Mouse (Mus musculus) midbrain, embryonic 12.5 days (tissue): ENCODE results near the gene Mfap5. TPM values are rescaled to one million over a fixed set of nuclear protein-coding genes. Genes with fewer than 3 reads are reported as not detected.
"Not testable (repeated sequence)": the region's sequence is repeated elsewhere in the genome, so short reads cannot be mapped to it uniquely, and the experiment has no call there.

Experiments used
- ATAC-seq: fragments of 200-750 bp; cut with Nextera tagmentation; 2 replicates; pipeline ENCODE4 v1.8.0; 2017; ENCODE audit warnings: low read depth, moderate TSS enrichment, moderate library complexity; ENCODE audit not compliant: low FRiP score
- H3K27ac ChIP-seq: fragments of 300-500 bp; sonication (generic); replicated peaks from 2 replicates; pipeline ENCODE4 v1.5.1; 2016; ENCODE audit warnings: mild to moderate bottlenecking
- H3K27me3 ChIP-seq: fragments of 300-500 bp; sonication (generic); 2 replicates; pipeline ENCODE4 v1.6.1; 2016; ENCODE audit warnings: mild to moderate bottlenecking
- H3K36me3 ChIP-seq: fragments of 300-500 bp; sonication (generic); 2 replicates; pipeline ENCODE4 v1.6.1; 2016
- H3K4me1 ChIP-seq: fragments of 300-500 bp; sonication (generic); 2 replicates; pipeline ENCODE4 v1.6.1; 2016
- H3K4me2 ChIP-seq: fragments of 300-500 bp; sonication (generic); replicated peaks from 2 replicates; pipeline ENCODE4 v1.6.1; 2016; ENCODE audit warnings: mild to moderate bottlenecking, moderate library complexity
- H3K4me3 ChIP-seq: fragments of 300-500 bp; sonication (generic); 2 replicates; pipeline ENCODE4 v1.5.1; 2016; ENCODE audit warnings: mild to moderate bottlenecking
- H3K9ac ChIP-seq: fragments of 300-500 bp; sonication (generic); replicated peaks from 2 replicates; pipeline ENCODE4 v1.6.1; 2016; ENCODE audit warnings: mild to moderate bottlenecking, moderate library complexity
- H3K9me3 ChIP-seq: fragments of 300-500 bp; sonication (generic); 2 replicates; pipeline ENCODE4 v1.6.1; 2016; ENCODE audit warnings: mild to moderate bottlenecking
- WGBS: fragments of 180-500 bp; shearing (Covaris S2); methylation state at CpG from one replicate; pipeline ENCODE4 v1.1.7; 2016; 5-methylcytosine and 5-hydroxymethylcytosine counted together
- polyA plus RNA-seq: library from polyadenylated mRNA; unstranded; fragments of >200 nt; fragmentation: Nextera tagmentation; extraction: Ambion mirVana; gene quantifications from 2 replicates; pipeline ENCODE4 v1.2.1, GENCODE M21; 2016

Gene Mfap5
- 1.0 and 2.0 TPM in 2 replicates for polyA plus RNA-seq

DNA sequence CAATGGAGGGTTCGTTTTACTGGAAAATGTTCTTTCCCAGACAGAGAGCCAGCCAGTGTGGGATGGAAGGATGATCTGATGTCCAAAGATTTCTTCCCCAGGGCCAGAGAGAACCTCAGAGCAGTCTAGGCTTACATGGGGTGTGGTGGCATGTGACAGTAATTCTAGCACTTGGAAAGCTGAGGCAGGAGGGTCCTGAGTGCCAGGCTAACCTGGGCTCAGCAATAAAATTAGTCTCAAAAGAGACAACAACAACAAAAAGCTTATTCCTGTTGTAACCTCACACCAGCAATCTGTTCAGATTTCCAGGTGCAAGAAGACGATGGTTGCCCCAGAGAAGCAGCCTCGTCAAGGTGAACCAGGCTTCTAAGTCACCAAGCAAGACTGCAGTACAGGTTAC is at the start of gene Mfap5:
TSS of gene Mfap5 (plus strand) at position 301 of the 400 bp plus-strand sequence.
- Histone ChIP-seq H3K9me3 (no peaks in the 10 kb centered on the region), H3K4me3 (no peak within 1 kb of the TSS), H3K27me3 (no peaks in the 10 kb centered on the region), H3K36me3 (no peaks in the 10 kb centered on the region), H3K4me1 (no peaks in the 10 kb centered on the region), H3K27ac (no peak within 1 kb of the TSS), H3K9ac (no peak within 1 kb of the TSS), H3K4me2 (no peak within 1 kb of the TSS)
- no peak for ATAC-seq
- 93% methylated on average over 3 of the region's 3 CpGs for WGBS

DNA sequence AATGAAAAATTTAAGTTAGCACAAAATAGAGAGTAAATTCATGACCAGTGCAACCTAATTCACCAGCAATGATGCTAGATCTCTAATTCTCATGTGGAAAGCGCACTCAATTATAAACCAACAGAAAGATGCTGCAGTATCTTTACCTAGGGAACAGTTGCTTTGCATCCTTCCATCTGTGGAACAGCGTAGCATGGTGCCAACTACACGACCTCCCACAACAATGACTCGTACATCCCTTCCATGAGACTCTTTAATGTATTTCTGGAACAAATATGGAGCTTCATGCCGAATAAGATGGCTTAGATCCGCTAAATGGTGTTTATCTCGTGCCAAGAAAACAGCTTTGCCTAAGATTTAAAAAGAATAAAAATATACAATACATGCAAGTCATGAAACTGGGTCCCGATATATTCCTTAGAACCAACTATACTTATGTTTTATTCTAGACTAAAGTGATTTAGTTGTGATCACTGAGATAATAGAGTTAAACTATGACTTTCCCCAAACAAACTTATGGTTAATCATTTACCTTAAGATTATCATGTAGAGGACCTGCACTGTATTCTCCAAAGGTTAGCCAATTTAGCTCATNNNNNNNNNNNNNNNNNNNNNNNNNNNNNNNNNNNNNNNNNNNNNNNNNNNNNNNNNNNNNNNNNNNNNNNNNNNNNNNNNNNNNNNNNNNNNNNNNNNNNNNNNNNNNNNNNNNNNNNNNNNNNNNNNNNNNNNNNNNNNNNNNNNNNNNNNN is 46.5 kb upstream of the Mfap5 start:
- H3K36me3 ChIP-seq: peaks cover 65% of the 10 kb centered on the region
- no peaks in the 10 kb centered on the region for H3K9me3 ChIP-seq
- ATAC-seq: no peak
- no peaks in the 10 kb centered on the region for H3K27me3 ChIP-seq
- no peak overlapping the region for H3K4me3 ChIP-seq
- H3K4me2 ChIP-seq: no peak overlapping the region
- 92% methylated on average over 8 of the region's 8 CpGs for WGBS
- no peak overlapping the region for H3K27ac ChIP-seq
- no peak overlapping the region for H3K9ac ChIP-seq
- no peaks in the 10 kb centered on the region for H3K4me1 ChIP-seq

DNA sequence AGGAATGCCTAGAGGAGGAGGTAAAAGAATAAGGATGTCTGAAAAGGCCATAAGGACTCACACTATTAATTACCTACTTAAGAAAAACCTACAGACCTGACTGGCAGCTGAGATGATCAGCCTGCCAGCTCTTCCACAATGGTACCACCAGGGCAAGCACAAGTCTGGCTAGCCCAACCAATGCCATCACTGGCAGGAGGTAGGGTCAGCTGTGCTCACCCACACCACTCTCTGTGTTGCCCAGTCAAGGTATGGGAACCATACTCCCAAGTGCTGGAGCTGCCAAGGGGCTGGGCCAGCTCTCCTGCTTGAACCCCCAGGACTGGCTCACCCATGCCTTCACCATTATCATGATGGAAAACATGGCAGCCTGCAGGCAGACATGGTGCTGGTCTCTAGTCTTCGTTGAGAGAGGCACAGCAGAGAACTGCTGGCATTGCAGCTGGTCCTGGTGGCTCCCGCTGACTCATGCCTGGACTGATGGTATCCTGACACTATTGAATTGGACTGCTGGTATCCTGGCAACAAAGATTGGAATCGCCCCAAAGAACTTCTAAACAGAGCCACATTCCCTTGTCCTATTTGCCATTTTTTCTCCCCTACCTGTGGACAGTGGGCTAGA is 39.4 kb upstream of the Mfap5 start:
- ATAC-seq: no peak
- peaks cover 73% of the 10 kb centered on the region for H3K36me3 ChIP-seq

DNA sequence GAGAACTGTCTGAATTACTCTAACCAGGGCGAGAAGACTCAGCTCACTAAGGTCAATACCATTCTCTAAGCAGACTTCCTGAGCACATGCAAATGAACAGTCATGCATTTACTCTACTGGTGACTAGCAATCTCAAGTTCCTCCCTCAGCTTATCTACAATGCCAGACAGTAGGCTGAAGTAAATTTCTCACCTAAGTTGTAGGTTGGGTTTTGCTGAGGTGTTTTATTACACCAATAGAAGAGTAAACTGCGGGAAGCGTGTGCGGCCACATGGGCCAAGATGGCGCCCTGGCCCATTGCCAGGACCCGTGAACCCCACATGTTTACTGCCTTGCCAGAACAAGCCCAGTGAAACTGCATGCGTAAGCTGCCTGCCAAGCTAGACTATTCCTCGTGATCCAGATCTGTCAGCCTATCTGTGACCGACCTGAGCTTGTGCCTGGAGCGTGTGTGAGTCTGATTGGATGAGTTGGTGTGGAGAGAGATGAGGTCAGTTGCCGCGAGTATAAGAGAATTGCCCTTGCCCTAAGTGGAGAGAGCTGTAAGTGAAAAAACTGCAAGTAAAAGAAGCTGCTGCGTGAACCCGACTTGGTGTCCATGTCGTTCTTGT is 36.5 kb upstream of the Mfap5 start:
- H3K4me1 ChIP-seq: no peaks in the 10 kb centered on the region
- H3K9me3 ChIP-seq: no peaks in the 10 kb centered on the region
- no peak overlapping the region for H3K27ac ChIP-seq
- H3K9ac ChIP-seq: no peak overlapping the region
- no peak overlapping the region for H3K4me3 ChIP-seq
- H3K4me2 ChIP-seq: no peak overlapping the region
- H3K36me3 ChIP-seq: peaks cover 70% of the 10 kb centered on the region
- no peaks in the 10 kb centered on the region for H3K27me3 ChIP-seq
- 97% methylated on average over 15 of the region's 15 CpGs for WGBS
- ATAC-seq: no peak

More for the DNA sequence above, 39.4 kb upstream of the Mfap5 start:
- Histone ChIP-seq H3K4me1 (no peaks in the 10 kb centered on the region), H3K27ac (no peak overlapping the region), H3K4me3 (no peak overlapping the region), H3K9me3 (no peaks in the 10 kb centered on the region), H3K4me2 (no peak overlapping the region), H3K9ac (no peak overlapping the region), H3K27me3 (no peaks in the 10 kb centered on the region)
- 78% methylated on average over 3 of the region's 3 CpGs for WGBS

DNA sequence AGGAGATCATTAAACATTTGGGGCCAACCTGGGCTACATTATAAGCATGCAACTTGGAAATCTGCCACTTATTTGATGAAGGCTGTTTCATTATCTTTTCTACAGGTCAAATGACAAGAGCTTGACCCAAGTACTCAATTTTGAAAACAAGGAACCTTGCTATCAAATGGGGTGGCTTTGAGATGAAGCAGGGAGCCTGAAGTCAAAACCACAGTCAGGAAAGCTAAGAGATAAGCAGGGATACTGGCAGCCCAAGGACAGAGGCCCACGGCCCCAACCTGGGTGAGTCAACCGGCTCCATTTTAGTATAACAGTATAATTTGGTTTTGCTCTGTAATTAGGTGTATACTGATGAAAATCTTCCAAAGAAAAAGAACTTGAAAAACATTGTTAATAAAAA is 35.4 kb upstream of the Mfap5 start:
- peaks cover 62% of the 10 kb centered on the region for H3K36me3 ChIP-seq
- H3K9me3 ChIP-seq: no peaks in the 10 kb centered on the region
- H3K9ac ChIP-seq: no peak overlapping the region
- H3K4me2 ChIP-seq: no peak overlapping the region
- H3K27me3 ChIP-seq: no peaks in the 10 kb centered on the region
- no peak for ATAC-seq
- no peak overlapping the region for H3K4me3 ChIP-seq
- 96% methylated on average over 2 of the region's 2 CpGs for WGBS
- no peaks in the 10 kb centered on the region for H3K4me1 ChIP-seq
- no peak overlapping the region for H3K27ac ChIP-seq

DNA sequence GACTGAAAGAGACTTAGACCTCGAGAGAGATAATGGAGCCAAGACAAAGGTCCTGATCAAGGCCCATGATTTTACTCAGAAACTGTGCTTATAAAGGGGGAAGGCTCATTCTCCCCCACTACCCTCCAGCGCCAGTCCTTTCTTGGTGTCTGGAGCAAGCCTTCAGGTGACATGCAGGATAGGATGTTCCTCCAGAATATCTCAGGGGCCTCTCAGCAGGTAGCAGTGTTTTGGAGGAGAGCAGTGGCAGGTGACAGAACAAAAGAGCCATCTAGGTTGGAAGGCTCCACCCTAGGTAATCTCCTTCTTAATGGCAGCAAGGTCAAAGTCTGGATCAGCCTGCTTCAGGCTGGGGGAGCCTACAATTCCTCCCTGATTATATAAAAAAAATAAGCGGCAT is 34.2 kb upstream of the Mfap5 start:
- not testable (repeated sequence) for H3K4me2 ChIP-seq, H3K27ac ChIP-seq, ATAC-seq, H3K4me3 ChIP-seq, H3K27me3 ChIP-seq, H3K9me3 ChIP-seq, H3K4me1 ChIP-seq, H3K9ac ChIP-seq
- H3K36me3 ChIP-seq: peaks cover 53% of the 10 kb centered on the region
- WGBS: 90% methylated on average over 3 of the region's 3 CpGs

DNA sequence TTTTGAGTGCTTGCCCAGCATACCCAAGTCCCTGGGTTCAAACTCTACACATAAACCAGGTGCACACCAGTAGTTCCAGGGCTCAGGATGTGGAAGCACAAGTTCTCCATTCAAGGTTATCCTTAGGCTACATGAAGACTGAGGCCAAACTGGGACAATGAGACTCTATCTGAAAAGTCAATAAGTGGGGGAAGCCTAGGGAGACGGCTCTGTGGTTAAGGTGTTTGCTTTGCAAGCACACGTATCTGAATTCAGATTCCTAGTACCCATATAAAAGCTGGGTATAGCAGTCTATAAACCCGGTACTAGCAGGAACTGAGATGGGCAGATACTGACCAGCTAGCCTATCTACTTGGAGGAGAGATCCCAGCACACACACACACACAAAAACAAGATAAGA is 27.6 kb upstream of the Mfap5 start:
- 87% methylated on average over 3 of the region's 3 CpGs for WGBS
- Histone ChIP-seq H3K4me2 (no peak overlapping the region), H3K27ac (no peak overlapping the region), H3K9me3 (no peaks in the 10 kb centered on the region), H3K36me3 (no peaks in the 10 kb centered on the region), H3K4me3 (no peak overlapping the region), H3K4me1 (peaks cover 7% of the 10 kb centered on the region; the same call in 1 of the 2 replicates), H3K27me3 (no peaks in the 10 kb centered on the region), H3K9ac (no peak overlapping the region)
- ATAC-seq: no peak

DNA sequence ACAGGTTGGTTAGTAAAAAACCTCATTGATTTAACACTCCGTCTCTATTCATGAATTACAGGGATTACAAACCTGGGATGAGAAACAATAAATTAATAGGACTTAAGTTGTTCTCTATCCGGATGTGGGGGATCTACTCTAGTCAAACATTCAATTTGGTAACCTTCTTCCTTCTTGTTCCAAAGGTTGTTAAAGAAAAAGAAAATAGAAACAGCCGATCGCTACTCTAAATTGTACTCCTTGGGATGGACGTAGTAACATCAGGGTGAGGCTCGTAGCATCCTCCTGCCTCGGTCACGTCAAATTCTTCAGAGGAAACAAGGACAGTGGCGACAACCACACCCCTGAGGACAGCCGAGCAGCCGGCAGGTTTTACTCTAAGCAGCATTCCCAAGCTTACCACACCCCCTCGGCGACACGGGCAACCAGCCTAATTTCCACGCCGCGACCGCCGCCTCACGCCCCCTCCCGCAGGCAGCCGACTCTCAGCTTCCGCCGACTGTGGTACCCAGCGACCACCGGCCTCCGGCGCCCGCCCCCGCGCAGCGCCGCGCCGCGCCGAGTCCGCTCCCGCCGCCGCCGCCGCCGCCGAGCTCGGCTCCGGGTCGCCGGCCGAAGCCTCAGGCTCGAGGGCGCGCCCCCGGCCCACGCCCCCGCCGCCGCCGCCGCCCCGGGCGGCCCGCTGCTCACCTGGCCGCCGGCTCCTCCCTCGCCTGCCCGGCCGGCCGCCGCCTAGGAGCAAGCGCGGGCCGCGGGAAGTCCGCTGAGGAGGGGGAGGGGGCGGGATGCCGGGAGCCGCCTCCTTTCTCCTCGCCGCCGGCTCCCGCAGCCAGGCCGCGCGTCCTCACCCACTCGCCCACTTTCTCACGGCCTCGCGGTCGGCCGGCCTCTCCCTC is 20.0 kb upstream of the Mfap5 start:
- H3K27ac ChIP-seq: peak overlapping the region; percentile 97
- H3K4me3 ChIP-seq: peak overlapping the region; percentile 77
- no peaks in the 10 kb centered on the region for H3K9me3 ChIP-seq
- H3K4me2 ChIP-seq: peak overlapping the region; percentile 55
- peak; percentile 71 for ATAC-seq
- 2% methylated on average over 63 of the region's 91 CpGs for WGBS
- H3K9ac ChIP-seq: peak overlapping the region; percentile 93
- peaks cover 5% of the 10 kb centered on the region; the same call in 1 of the 2 replicates for H3K27me3 ChIP-seq
- H3K4me1 ChIP-seq: peaks cover 18% of the 10 kb centered on the region
- no peaks in the 10 kb centered on the region for H3K36me3 ChIP-seq

DNA sequence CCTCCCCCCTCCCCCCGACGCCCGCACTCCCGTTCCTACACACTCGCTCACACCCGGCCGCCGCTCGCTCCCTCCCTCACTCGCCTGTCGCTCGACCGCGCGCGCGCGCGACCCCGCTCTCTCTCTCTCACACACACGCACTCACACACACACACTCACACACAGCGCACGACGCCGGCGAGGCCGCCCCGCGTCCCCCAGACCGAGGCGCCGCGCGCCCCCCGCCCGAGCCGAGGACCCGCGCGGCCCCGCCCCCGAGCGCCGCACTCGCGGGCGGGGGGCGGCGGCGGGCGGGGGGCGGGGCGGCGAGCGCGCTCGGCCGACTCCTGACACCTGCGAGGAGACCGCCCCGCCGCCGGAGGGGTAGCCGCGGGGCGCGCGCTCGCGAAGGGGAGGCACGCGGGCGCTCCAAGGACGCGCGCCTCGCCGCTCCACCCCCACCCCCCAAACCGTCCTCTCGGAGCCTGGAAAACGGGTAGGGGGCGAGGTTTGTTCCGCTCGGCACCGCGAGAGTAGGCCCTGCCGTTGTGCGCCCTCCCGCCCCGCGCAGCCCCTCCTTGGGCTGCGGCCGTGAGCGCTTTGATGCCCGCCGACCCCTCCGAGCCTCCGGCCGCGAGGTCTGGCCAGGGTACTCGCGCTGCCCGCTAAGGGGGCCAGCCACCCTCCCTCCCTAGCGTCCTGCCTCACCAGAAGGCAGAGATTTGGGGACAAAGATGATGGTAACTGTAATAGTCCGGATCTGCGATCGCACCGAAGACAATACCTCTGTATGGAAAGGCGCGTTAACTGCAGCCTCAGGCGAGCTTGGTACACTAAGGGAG is 19.1 kb upstream of the Mfap5 start:
- H3K4me1 ChIP-seq: peaks cover 25% of the 10 kb centered on the region
- no peaks in the 10 kb centered on the region for H3K36me3 ChIP-seq
- WGBS: under 1% methylated on average over 85 of the region's 111 CpGs
- H3K4me2 ChIP-seq: peak overlapping the region; percentile 55
- H3K4me3 ChIP-seq: peak overlapping the region; percentile 77
- ATAC-seq: peak; percentile 93
- H3K27ac ChIP-seq: peak overlapping the region; percentile 97
- H3K9ac ChIP-seq: peak overlapping the region; percentile 93
- no peaks in the 10 kb centered on the region for H3K9me3 ChIP-seq
- peaks cover 5% of the 10 kb centered on the region; the same call in 1 of the 2 replicates for H3K27me3 ChIP-seq

DNA sequence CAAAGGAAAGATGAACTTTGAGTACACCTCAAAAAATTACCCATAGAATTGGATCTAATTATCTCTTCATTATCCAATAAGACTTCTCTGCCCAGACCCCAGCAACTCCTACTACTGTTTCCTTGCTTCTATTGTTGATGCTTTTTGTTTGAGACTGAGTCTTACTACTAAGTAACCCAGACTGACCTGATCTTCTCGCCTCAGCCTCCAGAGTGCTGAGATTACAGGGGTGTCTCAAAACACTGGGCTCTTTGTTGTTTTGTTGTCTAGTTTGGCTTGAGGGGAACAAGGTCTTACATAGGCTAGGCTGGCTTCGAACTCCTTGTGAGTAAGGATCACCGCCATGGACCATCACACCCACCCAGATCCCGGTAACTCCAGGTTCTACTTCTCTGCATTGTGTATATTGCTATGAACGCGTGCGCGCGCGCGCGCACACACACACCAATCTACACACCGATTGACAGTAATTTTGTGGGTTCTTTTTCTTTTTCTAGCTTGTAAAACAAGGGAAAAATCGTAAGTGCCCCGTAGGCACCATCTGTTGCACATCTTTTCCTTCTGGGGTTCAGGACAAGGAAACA is 14.6 kb upstream of the Mfap5 start:
- Histone ChIP-seq H3K4me3 (peak overlapping the region; percentile 41), H3K4me2 (peak overlapping the region; percentile 53), H3K36me3 (no peaks in the 10 kb centered on the region), H3K27ac (peak overlapping the region; percentile 87), H3K4me1 (peaks cover 36% of the 10 kb centered on the region), H3K9ac (peak overlapping the region; percentile 45), H3K27me3 (peaks cover 5% of the 10 kb centered on the region; the same call in 1 of the 2 replicates), H3K9me3 (no peaks in the 10 kb centered on the region)
- WGBS: 22% methylated on average over 15 of the region's 15 CpGs
- ATAC-seq: no peak
